ENCODE assay signal across 10 mouse cellular contexts in the genomic region with DNA sequence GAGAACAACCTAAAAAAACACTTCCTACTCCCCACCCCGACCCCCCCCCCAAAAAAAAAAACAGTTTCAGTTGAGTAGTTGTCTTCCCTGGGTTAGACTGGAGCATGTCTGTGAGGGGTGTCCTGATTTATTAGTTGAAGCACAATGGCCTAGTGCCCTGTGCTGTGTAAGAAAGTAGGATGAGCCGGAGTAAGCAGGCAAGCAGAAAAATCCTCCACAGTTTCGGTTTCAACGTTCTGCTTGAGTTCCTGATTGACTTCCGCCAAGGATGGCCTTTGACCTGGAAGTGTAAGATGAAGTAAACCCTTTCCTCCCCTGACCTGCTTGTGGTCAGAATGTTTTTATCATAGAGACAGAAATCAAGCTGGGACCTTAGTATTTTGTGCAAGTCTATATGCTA.
DNase-seq lines count a peak whose midpoint lies in the region.
"Had no signal": no experiment of that assay in that cellular context is flagged by ENCODE, and none has a peak within 500 bp of the region (broad histone marks: within the 10 kb centered on the region; RNA-seq: fewer than 3 reads in every experiment).

No protein-coding gene starts in this region.

- DNase-seq in adrenal gland, postnatal 14 days, result peak; percentile 18
- DNase-seq in adrenal gland, postnatal 25 days, result no peak
- DNase-seq in retina, postnatal 1 day, result peak; percentile 27
- DNase-seq in retina, embryonic 14.5 days (ENCODE audit: low spot score), result no peak
- peak; percentile 51 for DNase-seq in kidney, postnatal 14 days
- DNase-seq in right cerebral cortex, adult 2 months (ENCODE audit: low spot score in 2 of 2), result no peak
- DNase-seq in layer of hippocampus, adult 9-10 months (ENCODE audit: low spot score), result no peak
- no peak for DNase-seq in layer of hippocampus, postnatal 36 days
- DNase-seq: cerebellum, adult 11 months; liver had no signal

Comparison
In these comparisons a context has a peak if more than half of its experiments do, and no peak if none do; other contexts are left out.
1. DNase-seq: peak in adrenal gland, postnatal 14 days (single experiment), retina, postnatal 1 day (single experiment) and kidney, postnatal 14 days (single experiment); none in adrenal gland, postnatal 25 days (single experiment), retina, embryonic 14.5 days (single experiment), right cerebral cortex, adult 2 months (0 of 2), layer of hippocampus, adult 9-10 months (single experiment) and layer of hippocampus, postnatal 36 days (0 of 2).